Mouse (Mus musculus): ENCODE data around the gene Dhdh. TPM values are rescaled to one million over a fixed set of nuclear protein-coding genes. Genes with fewer than 3 reads are reported as not detected.
A peak's percentile ranks its signal among the peaks of the same experiment; 100 is the strongest.
"Not testable (repeated sequence)": the region's sequence is repeated elsewhere in the genome, so short reads cannot be mapped to it uniquely, and the experiment has no call there.

Gene Dhdh
- polyA plus RNA-seq, 1 experiment = not detected

GRCm38 (mm10) chr7:45492225-45492844 lies 3.7 kb upstream of the Dhdh start:
- 96% methylated on average over 8 of the region's 8 CpGs for WGBS
- Histone ChIP-seq H3K27ac (ENCODE audit: insufficient read depth, low read depth, low read length) (no peak overlapping the region), H3K4me3 (ENCODE audit: insufficient read depth, low read depth, low read length) (no peak overlapping the region), H3K4me1 (ENCODE audit: control insufficient read depth, insufficient read depth, low read length) (peaks cover 23% of the 10 kb centered on the region)
- TF ChIP-seq CTCF (IDR thresholded peaks at IDR 0.05; ENCODE audit: insufficient read depth, low read depth, low read length) = no peak
- no peak for TF ChIP-seq POLR2A (IDR thresholded peaks at IDR 0.05; ENCODE audit: insufficient read depth, low read depth, low read length)

- no peak overlapping the region for H3K27ac ChIP-seq (ENCODE audit: insufficient read depth, low read depth, low read length)
- no peak overlapping the region for H3K4me3 ChIP-seq (ENCODE audit: insufficient read depth, low read depth, low read length)
- peaks cover 23% of the 10 kb centered on the region for H3K4me1 ChIP-seq (ENCODE audit: control insufficient read depth, insufficient read depth, low read length)
- no peak for TF ChIP-seq POLR2A (IDR thresholded peaks at IDR 0.05; ENCODE audit: insufficient read depth, low read depth, low read length)
- no peak for TF ChIP-seq CTCF (IDR thresholded peaks at IDR 0.05; ENCODE audit: insufficient read depth, low read depth, low read length)
- WGBS = 16% methylated on average over 3 of the region's 3 CpGs
These were observed 2.7 kb upstream of the Dhdh start for GRCm38 (mm10) chr7:45491264-45491663.

- TF ChIP-seq POLR2A (IDR thresholded peaks at IDR 0.05; ENCODE audit: insufficient read depth, low read depth, low read length) = no peak
- TF ChIP-seq CTCF (IDR thresholded peaks at IDR 0.05; ENCODE audit: insufficient read depth, low read depth, low read length) = no peak
- peaks cover 23% of the 10 kb centered on the region for H3K4me1 ChIP-seq (ENCODE audit: control insufficient read depth, insufficient read depth, low read length)
- 27% methylated on average over 9 of the region's 9 CpGs for WGBS
- H3K27ac ChIP-seq (ENCODE audit: insufficient read depth, low read depth, low read length) = no peak overlapping the region
- no peak overlapping the region for H3K4me3 ChIP-seq (ENCODE audit: insufficient read depth, low read depth, low read length)
These were observed 2.2 kb upstream of the Dhdh start for GRCm38 (mm10) chr7:45490822-45491221.

GRCm38 (mm10) chr7:45489578-45489977 lies 973 bp upstream of the Dhdh start:
- H3K4me3 ChIP-seq (ENCODE audit: insufficient read depth, low read depth, low read length) = no peak overlapping the region
- H3K4me1 ChIP-seq (ENCODE audit: control insufficient read depth, insufficient read depth, low read length) = peaks cover 23% of the 10 kb centered on the region
- TF ChIP-seq CTCF (IDR thresholded peaks at IDR 0.05; ENCODE audit: insufficient read depth, low read depth, low read length) = no peak
- no peak for TF ChIP-seq POLR2A (IDR thresholded peaks at IDR 0.05; ENCODE audit: insufficient read depth, low read depth, low read length)
- no peak overlapping the region for H3K27ac ChIP-seq (ENCODE audit: insufficient read depth, low read depth, low read length)
- 89% methylated on average over 7 of the region's 7 CpGs for WGBS

- H3K27ac ChIP-seq (ENCODE audit: insufficient read depth, low read depth, low read length) = no peak overlapping the region
- TF ChIP-seq CTCF (IDR thresholded peaks at IDR 0.05; ENCODE audit: insufficient read depth, low read depth, low read length) (no peak), POLR2A (IDR thresholded peaks at IDR 0.05; ENCODE audit: insufficient read depth, low read depth, low read length) (no peak)
- 40% methylated on average over 11 of the region's 11 CpGs for WGBS
- peak overlapping the region; percentile 9; the same call in 1 of the 2 replicates for H3K4me3 ChIP-seq (ENCODE audit: insufficient read depth, low read depth, low read length)
- peaks cover 23% of the 10 kb centered on the region for H3K4me1 ChIP-seq (ENCODE audit: control insufficient read depth, insufficient read depth, low read length)
These were observed 728 bp downstream of the Dhdh start for GRCm38 (mm10) chr7:45487861-45488292.

GRCm38 (mm10) chr7:45486761-45487415 lies 1.7 kb downstream of the Dhdh start, which contains the start of gene Gm45808:
Gene Gm45808 (minus strand): TSS chr7:45486811.
- H3K4me3 ChIP-seq (ENCODE audit: insufficient read depth, low read depth, low read length) = no peak within 1 kb of the TSS
- peaks cover 23% of the 10 kb centered on the region for H3K4me1 ChIP-seq (ENCODE audit: control insufficient read depth, insufficient read depth, low read length)
- 71% methylated on average over 12 of the region's 12 CpGs for WGBS
- no peak within 1 kb of the TSS for H3K27ac ChIP-seq (ENCODE audit: insufficient read depth, low read depth, low read length)
- no peak for TF ChIP-seq POLR2A (IDR thresholded peaks at IDR 0.05; ENCODE audit: insufficient read depth, low read depth, low read length)
- TF ChIP-seq CTCF (IDR thresholded peaks at IDR 0.05; ENCODE audit: insufficient read depth, low read depth, low read length) = no peak

- Histone ChIP-seq H3K27ac (ENCODE audit: insufficient read depth, low read depth, low read length) (no peak overlapping the region), H3K4me3 (ENCODE audit: insufficient read depth, low read depth, low read length) (no peak overlapping the region), H3K4me1 (ENCODE audit: control insufficient read depth, insufficient read depth, low read length) (peaks cover 21% of the 10 kb centered on the region)
- WGBS = 76% methylated on average over 7 of the region's 7 CpGs
- TF ChIP-seq POLR2A (IDR thresholded peaks at IDR 0.05; ENCODE audit: insufficient read depth, low read depth, low read length) = no peak
- no peak for TF ChIP-seq CTCF (IDR thresholded peaks at IDR 0.05; ENCODE audit: insufficient read depth, low read depth, low read length)
These were observed 2.4 kb downstream of the Dhdh start for GRCm38 (mm10) chr7:45486158-45486557.

- WGBS = 95% methylated on average over 5 of the region's 5 CpGs
- not testable (repeated sequence) for H3K4me3 ChIP-seq (ENCODE audit: insufficient read depth, low read depth, low read length); H3K27ac ChIP-seq (ENCODE audit: insufficient read depth, low read depth, low read length)
- peaks cover 17% of the 10 kb centered on the region for H3K4me1 ChIP-seq (ENCODE audit: control insufficient read depth, insufficient read depth, low read length)
These were observed 3.6 kb downstream of the Dhdh start for GRCm38 (mm10) chr7:45484985-45485384.

- no peaks in the 10 kb centered on the region for H3K4me1 ChIP-seq (ENCODE audit: control insufficient read depth, insufficient read depth, low read length)
- no peak overlapping the region for H3K4me3 ChIP-seq (ENCODE audit: insufficient read depth, low read depth, low read length)
- H3K27ac ChIP-seq (ENCODE audit: insufficient read depth, low read depth, low read length) = no peak overlapping the region
- TF ChIP-seq CTCF (IDR thresholded peaks at IDR 0.05; ENCODE audit: insufficient read depth, low read depth, low read length) = no peak
- no peak for TF ChIP-seq POLR2A (IDR thresholded peaks at IDR 0.05; ENCODE audit: insufficient read depth, low read depth, low read length)
- WGBS = 92% methylated on average over 1 of the region's 1 CpGs
These were observed 6.4 kb downstream of the Dhdh start for GRCm38 (mm10) chr7:45482166-45482565.
